ENCODE assay signal across 7 mouse cellular contexts in genomic region chr7:28767462-28767965, GRCm38 (mm10). TPM values are rescaled to one million over a fixed set of nuclear protein-coding genes. Genes with fewer than 3 reads are reported as not detected.
DNase-seq lines count a peak whose midpoint lies in the region; ATAC-seq and TF ChIP-seq lines count a peak whose summit lies in the region.

Nfkbib (minus strand) TSS chr7:28767512.

- no peak for ATAC-seq in CD4-positive, CD25-positive, alpha-beta regulatory T cell, adult 4 months
- no peak for ATAC-seq in heart, postnatal 0 days (ENCODE audit: insufficient read depth, low read depth)
- ATAC-seq in neural tube, embryonic 13.5 days (ENCODE audit: low read depth): no peak

- TF ChIP-seq POLR2A in embryonic fibroblast, embryonic 13.5 days (IDR thresholded peaks at IDR 0.05; ENCODE audit: low read depth, low read length): no peak

- peak within 1 kb of the TSS; percentile 81 for H3K4me2 ChIP-seq in heart, postnatal 0 days (ENCODE audit: low read depth, low read length)
- peak within 1 kb of the TSS; percentile 74 for H3K4me2 ChIP-seq in neural tube, embryonic 13.5 days

- H3K9me3 ChIP-seq in heart, postnatal 0 days (replicated peaks; ENCODE audit: control insufficient read depth, low read length): no peaks in the 10 kb centered on the region
- no peaks in the 10 kb centered on the region for H3K9me3 ChIP-seq in neural tube, embryonic 13.5 days

- H3K9ac ChIP-seq in heart, postnatal 0 days (replicated peaks; ENCODE audit: low read depth, low read length): peak within 1 kb of the TSS; percentile 73
- peak within 1 kb of the TSS; percentile 89 for H3K9ac ChIP-seq in neural tube, embryonic 13.5 days

- H3K79me3 ChIP-seq in C2C12 (ENCODE audit: low read depth): peaks cover 4% of the 10 kb centered on the region

- H3K27ac ChIP-seq in embryonic fibroblast, embryonic 13.5 days (ENCODE audit: insufficient read depth, low read length): no peak within 1 kb of the TSS
- no peak within 1 kb of the TSS; the same call in 1 of the 2 replicates for H3K27ac ChIP-seq in heart, postnatal 0 days (ENCODE audit: low read depth)
- H3K27ac ChIP-seq in neural tube, embryonic 13.5 days (replicated peaks): no peak within 1 kb of the TSS

- peak within 1 kb of the TSS; percentile 63 for H3ac ChIP-seq in C2C12 (ENCODE audit: control insufficient read depth, insufficient read length, low read depth)

- H3K27me3 ChIP-seq in C2C12 (ENCODE audit: control insufficient read depth, insufficient read depth, insufficient read length): no peaks in the 10 kb centered on the region
- H3K27me3 ChIP-seq in heart, postnatal 0 days (ENCODE audit: control insufficient read depth, insufficient read depth, low read length): no peaks in the 10 kb centered on the region
- H3K27me3 ChIP-seq in neural tube, embryonic 13.5 days: no peaks in the 10 kb centered on the region

- peaks cover 34% of the 10 kb centered on the region for H3K79me2 ChIP-seq in C2C12 (ENCODE audit: control insufficient read depth, insufficient read depth)

- H3K4me1 ChIP-seq in embryonic fibroblast, embryonic 13.5 days (ENCODE audit: control insufficient read depth, insufficient read depth, low read length): peaks cover 10% of the 10 kb centered on the region; the same call in 1 of the 2 replicates
- H3K4me1 ChIP-seq in heart, postnatal 0 days (ENCODE audit: control insufficient read depth, insufficient read depth): peaks cover 15% of the 10 kb centered on the region
- peaks cover 41% of the 10 kb centered on the region for H3K4me1 ChIP-seq in neural tube, embryonic 13.5 days (replicated peaks)

- DNase-seq in heart, postnatal 0 days (ENCODE audit: low spot score): no peak
- no peak for DNase-seq in left cerebral cortex, postnatal 4 days
- DNase-seq in spleen, postnatal 10 days (ENCODE audit: low spot score in 2 of 2): no peak

- intact Hi-C loops in left cerebral cortex, postnatal 4 days (cut with DNase I): no loop called here

- H3K4me3 ChIP-seq in C2C12 (ENCODE audit: insufficient read depth, poor library complexity, severe bottlenecking): peak within 1 kb of the TSS; percentile 66
- H3K4me3 ChIP-seq in embryonic fibroblast, embryonic 13.5 days (ENCODE audit: insufficient read depth, low read length): peak within 1 kb of the TSS; percentile 94
- H3K4me3 ChIP-seq in heart, postnatal 0 days (ENCODE audit: low read depth, low read length): peak within 1 kb of the TSS; percentile 63
- H3K4me3 ChIP-seq in neural tube, embryonic 13.5 days: peak within 1 kb of the TSS; percentile 73

- TF ChIP-seq EP300 in heart, postnatal 0 days (IDR thresholded peaks at IDR 0.05; ENCODE audit: low read depth): no peak

- TF ChIP-seq CTCF in C2C12 (IDR thresholded peaks at IDR 0.05; ENCODE audit: control insufficient read depth, insufficient read depth, insufficient read length): no peak
- TF ChIP-seq CTCF in embryonic fibroblast, embryonic 13.5 days (IDR thresholded peaks at IDR 0.05; ENCODE audit: borderline replicate concordance, insufficient read depth, low read length): no peak
- no peak for TF ChIP-seq CTCF in heart, postnatal 0 days (IDR thresholded peaks at IDR 0.05; ENCODE audit: low read depth)

- H3K36me3 ChIP-seq in C2C12 (ENCODE audit: control insufficient read depth, insufficient read depth): no peaks in the 10 kb centered on the region
- 0 out of 2 replicates have a peak, but pooled peaks cover 3% of the 10 kb centered on the region for H3K36me3 ChIP-seq in heart, postnatal 0 days (replicated peaks; ENCODE audit: control insufficient read depth, insufficient read depth, low read length)
- H3K36me3 ChIP-seq in neural tube, embryonic 13.5 days: peaks cover 16% of the 10 kb centered on the region

- 61% methylated on average over 7 of the region's 7 CpGs for WGBS in heart, postnatal 0 days
- 70% methylated on average over 7 of the region's 7 CpGs for WGBS in neural tube, embryonic 13.5 days

TF ChIP-seq in C2C12, 6 proteins besides CTCF, POLR2A, EP300 and RAD21:
- TF ChIP-seq FOSL1 (IDR thresholded peaks at IDR 0.05; ENCODE audit: insufficient read depth, low read length, poor library complexity, severe bottlenecking) (no peak), MYOD1 (IDR thresholded peaks at IDR 0.05; ENCODE audit: control insufficient read depth, insufficient read length, low read depth) (no peak), USF1 (IDR thresholded peaks at IDR 0.05; ENCODE audit: low read depth) (no peak), MAX (IDR thresholded peaks at IDR 0.05) (no peak), MYOG (IDR thresholded peaks at IDR 0.05; ENCODE audit: control insufficient read depth, extremely low read depth, insufficient read length) (no peak), CEBPB (IDR thresholded peaks at IDR 0.05; ENCODE audit: low read depth) (no peak)

RNA-seq across cellular contexts. Expression of gene Nfkbib, which starts in this region (rescaled TPM):
- 45.1 TPM for polyA plus RNA-seq in C2C12 (2012; fragmentation: generic; extraction: Trizol)
- 10 to 100 TPM; 54.3 to 56.8 TPM for polyA plus RNA-seq in CD4-positive, CD25-positive, alpha-beta regulatory T cell, adult 4 months (2017; shearing (Covaris generic))
- polyA plus RNA-seq in embryonic fibroblast, embryonic 13.5 days (2011; ENCODE audit: insufficient read length, low read depth, missing spikeins): 13.8 and 15.0 TPM in 2 replicates
- total RNA-seq in heart, postnatal 0 days (2014; rRNA removed; ENCODE audit: low replicate concordance): 3.5 and 16.1 TPM in 2 replicates
- 25.7 and 26.7 TPM in 2 replicates for polyA plus RNA-seq in heart, postnatal 0 days (2015; fragmentation: Nextera tagmentation; extraction: Ambion mirVana)
- total RNA-seq in left cerebral cortex, postnatal 4 days (2021): 10 to 100 TPM; 35.3 to 35.6 TPM
- polyA plus RNA-seq in neural tube, embryonic 13.5 days (2015; fragmentation: Nextera tagmentation; extraction: Ambion mirVana): 63.4 and 67.7 TPM in 2 replicates
